Mouse (Mus musculus) embryonic fibroblast, embryonic 13.5 days (primary cell): ENCODE measurements at regions not wholly inside any gene's neighbourhood (a gene's known extent, or its start where the extent isn't known, plus 50 kb on each side); places are given as distances from the start of the nearest gene placed in this dataset.

ENCODE experiments used
- CTCF ChIP-seq: IDR thresholded peaks from 2 replicates; pipeline ENCODE4 v1.5.1; 2011; ENCODE audit warnings: mild to moderate bottlenecking, control low read depth, low read length, moderate library complexity, borderline replicate concordance; ENCODE audit not compliant: insufficient read depth
- POLR2A ChIP-seq: IDR thresholded peaks from 2 replicates; pipeline ENCODE4 v1.6.1; 2011; ENCODE audit warnings: low read depth, mild to moderate bottlenecking, control low read depth, low read length, moderate library complexity

DNA sequence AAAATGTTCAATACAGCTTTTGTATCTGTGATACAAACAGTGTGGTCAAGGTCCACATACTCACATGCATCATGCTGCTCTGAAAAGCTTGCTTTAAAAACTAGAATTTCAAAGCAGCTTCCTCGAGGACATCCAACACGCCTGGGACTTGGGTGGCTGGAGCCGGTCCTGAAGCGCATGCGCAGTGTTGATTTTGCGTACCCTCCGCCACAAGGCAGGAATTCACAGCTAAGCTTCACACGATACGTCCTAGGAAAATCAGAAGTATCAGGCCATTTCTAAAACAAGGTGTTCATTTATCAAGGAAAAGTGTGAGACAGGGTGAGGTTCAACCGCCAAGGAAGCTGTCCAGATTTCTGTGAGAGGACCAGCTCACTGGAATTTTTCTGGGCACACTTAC lies 202.1 kb upstream of the Daam1 start:
- no peak for TF ChIP-seq CTCF
- no peak for TF ChIP-seq POLR2A
